ENCODE assay signal across 28 mouse cellular contexts in the genomic region with DNA sequence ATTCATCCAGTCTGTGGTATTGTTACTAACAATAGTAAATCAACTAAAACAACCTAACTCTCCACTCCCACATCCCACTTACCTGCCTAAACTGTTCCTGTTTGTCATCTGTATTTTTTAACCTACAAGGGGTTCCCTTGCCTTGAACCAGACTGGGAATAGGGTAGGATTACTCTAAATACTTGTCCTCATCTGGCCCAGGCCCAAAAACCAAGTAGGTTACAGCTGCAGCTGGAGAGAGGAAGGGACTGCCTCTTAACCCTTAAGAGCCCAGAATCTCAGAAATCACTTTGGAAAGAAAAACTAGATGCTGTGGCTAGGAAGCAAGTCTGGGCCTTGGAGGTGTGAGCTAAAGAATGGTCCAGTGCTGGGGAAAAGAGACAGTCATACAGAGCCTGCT. TPM values are rescaled to one million over a fixed set of nuclear protein-coding genes. Genes with fewer than 3 reads are reported as not detected.
DNase-seq lines count a peak whose midpoint lies in the region; ATAC-seq and TF ChIP-seq lines count a peak whose summit lies in the region.
"Had no signal": no experiment of that assay in that cellular context is flagged by ENCODE, and none has a peak within 500 bp of the region (broad histone marks: within the 10 kb centered on the region; RNA-seq: fewer than 3 reads in every experiment).

No protein-coding gene starts in this region.

- TF ChIP-seq POLR2A in heart, adult 2 months (IDR thresholded peaks at IDR 0.05; ENCODE audit: insufficient read depth, low read depth, low read length) = no peak

- no peak for ATAC-seq in kidney, postnatal 0 days (replicated peaks; ENCODE audit: low FRiP score, low read depth)
- ATAC-seq in lung, embryonic 14.5 days (ENCODE audit: insufficient read depth) = peak; percentile 70; the same call in 1 of the 2 replicates
- ATAC-seq: hindbrain, postnatal 0 days; liver, embryonic 12.5 days had no signal

- no peaks in the 10 kb centered on the region for H3K9me3 ChIP-seq in kidney, postnatal 0 days (replicated peaks; ENCODE audit: low read length)
- H3K9me3 ChIP-seq in lung, embryonic 14.5 days (ENCODE audit: low read depth, low read length) = no peaks in the 10 kb centered on the region
- H3K9me3 ChIP-seq: heart, embryonic 15.5 days; hindbrain, embryonic 10.5 days; limb, embryonic 13.5 days; liver, embryonic 12.5 days had no signal

- H3K36me3 ChIP-seq in heart, adult 2 months (ENCODE audit: control insufficient read depth, insufficient read depth, low read length) = no peaks in the 10 kb centered on the region
- no peaks in the 10 kb centered on the region for H3K36me3 ChIP-seq in kidney, postnatal 0 days (ENCODE audit: insufficient read depth, low read length)
- no peaks in the 10 kb centered on the region for H3K36me3 ChIP-seq in lung, embryonic 14.5 days (ENCODE audit: insufficient read depth)
- H3K36me3 ChIP-seq: heart, embryonic 15.5 days; hindbrain, embryonic 10.5 days; limb, embryonic 13.5 days; liver, embryonic 12.5 days had no signal

- H3K79me2 ChIP-seq in heart, adult 2 months (replicated peaks; ENCODE audit: control insufficient read depth, insufficient read depth, low read length) = no peaks in the 10 kb centered on the region

- no peak for DNase-seq in heart, adult 2 months
- no peak for DNase-seq in heart, postnatal 4 days
- peak; percentile 39 for DNase-seq in kidney, postnatal 0 days (ENCODE audit: low spot score)
- no peak for DNase-seq in kidney, adult 11 months
- DNase-seq in lung, embryonic 14.5 days = peak; percentile 78
- no peak for DNase-seq in lung, postnatal 36 days
- no peak for DNase-seq in urinary bladder, postnatal 14 days (ENCODE audit: low spot score)
- DNase-seq: adrenal gland, postnatal 25 days; cerebellum, adult 11 months; cerebellum, adult 9-11 months; kidney, adult 18-20 months; layer of hippocampus, postnatal 36 days; lung, adult 2 months; right cerebral cortex, postnatal 14 days; spleen, adult 18-20 months had no signal

- peak overlapping the region; percentile 72 for H3K27ac ChIP-seq in heart, adult 2 months
- no peak overlapping the region for H3K27ac ChIP-seq in kidney, postnatal 0 days
- no peak overlapping the region for H3K27ac ChIP-seq in lung, embryonic 14.5 days (ENCODE audit: low read depth)
- peak overlapping the region; percentile 42; the same call in 1 of the 2 replicates for H3K27ac ChIP-seq in brown adipose tissue, adult 24 weeks (replicated peaks; ENCODE audit: low read depth, low read length)
- H3K27ac ChIP-seq: heart, embryonic 15.5 days; hindbrain, embryonic 10.5 days; hindbrain, postnatal 0 days; limb, embryonic 13.5 days; liver, embryonic 12.5 days had no signal

- no peak overlapping the region for H3K4me2 ChIP-seq in kidney, postnatal 0 days (ENCODE audit: low read length)
- H3K4me2 ChIP-seq in lung, embryonic 14.5 days = no peak overlapping the region
- H3K4me2 ChIP-seq: heart, embryonic 15.5 days; limb, embryonic 13.5 days; liver, embryonic 12.5 days; midbrain, embryonic 11.5 days had no signal

- H3K27me3 ChIP-seq in heart, adult 2 months (ENCODE audit: control insufficient read depth, insufficient read depth, low read length) = no peaks in the 10 kb centered on the region; the same call in 1 of the 2 replicates
- H3K27me3 ChIP-seq in kidney, postnatal 0 days (ENCODE audit: insufficient read depth, low read length) = no peaks in the 10 kb centered on the region
- no peaks in the 10 kb centered on the region for H3K27me3 ChIP-seq in lung, embryonic 14.5 days (ENCODE audit: insufficient read depth, low read length)
- H3K27me3 ChIP-seq: heart, embryonic 15.5 days had no signal

- H3K9ac ChIP-seq in heart, adult 2 months (ENCODE audit: low read depth, low read length) = no peak overlapping the region
- no peak overlapping the region for H3K9ac ChIP-seq in kidney, postnatal 0 days (ENCODE audit: low read depth, low read length)
- no peak overlapping the region for H3K9ac ChIP-seq in lung, embryonic 14.5 days
- H3K9ac ChIP-seq: heart, embryonic 15.5 days; limb, embryonic 13.5 days; liver, embryonic 12.5 days had no signal

- TF ChIP-seq EP300 in heart, adult 2 months (IDR thresholded peaks at IDR 0.05; ENCODE audit: insufficient read depth, low read depth, low read length) = no peak

- peaks cover 2% of the 10 kb centered on the region; the same call in 1 of the 2 replicates for H3K4me1 ChIP-seq in heart, adult 2 months (ENCODE audit: control insufficient read depth, insufficient read depth, low read length)
- H3K4me1 ChIP-seq in kidney, postnatal 0 days (replicated peaks; ENCODE audit: insufficient read depth, low read length) = no peaks in the 10 kb centered on the region
- no peaks in the 10 kb centered on the region for H3K4me1 ChIP-seq in lung, embryonic 14.5 days (ENCODE audit: insufficient read depth)
- H3K4me1 ChIP-seq in brown adipose tissue, adult 24 weeks (ENCODE audit: control insufficient read depth, insufficient read depth, insufficient read length, low read length) = peaks cover 4% of the 10 kb centered on the region
- H3K4me1 ChIP-seq: heart, embryonic 15.5 days; liver, embryonic 12.5 days had no signal

- H3K4me3 ChIP-seq in heart, adult 2 months = no peak overlapping the region
- H3K4me3 ChIP-seq in kidney, postnatal 0 days (replicated peaks; ENCODE audit: low read depth, low read length) = no peak overlapping the region
- H3K4me3 ChIP-seq in lung, embryonic 14.5 days (ENCODE audit: low read depth, low read length) = no peak overlapping the region
- no peak overlapping the region for H3K4me3 ChIP-seq in brown adipose tissue, adult 24 weeks (ENCODE audit: insufficient read depth, low read depth, low read length)
- H3K4me3 ChIP-seq: heart, embryonic 15.5 days; hindbrain, embryonic 10.5 days; limb, embryonic 13.5 days; liver, embryonic 12.5 days had no signal

- intact Hi-C loops in heart, adult 2 months (cut with DNase I) = no loop called here

- TF ChIP-seq CTCF in heart, adult 2 months (IDR thresholded peaks at IDR 0.05) = no peak
- no peak for TF ChIP-seq CTCF in kidney, postnatal 0 days (IDR thresholded peaks at IDR 0.05; ENCODE audit: low read depth)
- no peak for TF ChIP-seq CTCF in lung, embryonic 14.5 days (IDR thresholded peaks at IDR 0.05; ENCODE audit: low read depth)

RNA-seq across cellular contexts. Expression of gene Chrm1, which starts 7.8 kb away (rescaled TPM):
- total RNA-seq in heart, adult 2 months (2021) = not detected
- 0.09 and 0.21 TPM in 2 replicates for polyA plus RNA-seq in heart, adult 2 months (2012; rRNA removed)
- not detected for total RNA-seq in heart, postnatal 4 days (2021)
- polyA plus RNA-seq in kidney, postnatal 0 days (2015; fragmentation: Nextera tagmentation; extraction: Ambion mirVana) = 0.17 and 0.18 TPM in 2 replicates
- polyA plus RNA-seq in lung, embryonic 14.5 days (2014; fragmentation: Nextera tagmentation; extraction: Ambion mirVana) = 0.05 and 0.08 TPM in 2 replicates
- polyA plus RNA-seq in brown adipose tissue, adult 24 weeks (2012; ENCODE audit: insufficient read depth, insufficient read length, missing spikeins) = not detected in 2 replicates
- total RNA-seq: common myeloid progenitor, adult 5-6 weeks; gastrocnemius, adult 8-10 months; neutrophil, adult 5-6 weeks had no signal
- polyA plus RNA-seq: liver, embryonic 12.5 days had no signal

RNA-seq across cellular contexts. Expression of gene Slc22a6, which starts 38.0 kb away (rescaled TPM):
- total RNA-seq in heart, adult 2 months (2021) = not detected
- not detected in 2 replicates for polyA plus RNA-seq in heart, adult 2 months (2012; rRNA removed)
- not detected for total RNA-seq in heart, postnatal 4 days (2021)
- 73.8 and 93.1 TPM in 2 replicates for polyA plus RNA-seq in kidney, postnatal 0 days (2015; fragmentation: Nextera tagmentation; extraction: Ambion mirVana)
- not detected in 2 replicates for polyA plus RNA-seq in lung, embryonic 14.5 days (2014; fragmentation: Nextera tagmentation; extraction: Ambion mirVana)
- polyA plus RNA-seq in brown adipose tissue, adult 24 weeks (2012; ENCODE audit: insufficient read depth, insufficient read length, missing spikeins) = not detected in 2 replicates
- total RNA-seq: adrenal gland, postnatal 25 days; common myeloid progenitor, adult 5-6 weeks; ES-E14; gastrocnemius, adult 8-10 months; neutrophil, adult 5-6 weeks had no signal
- polyA plus RNA-seq: gonadal fat pad, adult 2 months; heart, embryonic 15.5 days; limb, embryonic 13.5 days; liver, embryonic 12.5 days; lung, adult 2 months; thymus, postnatal 0 days had no signal

Comparison
In these comparisons a context has a peak if more than half of its experiments do, and no peak if none do; other contexts are left out.
1. DNase-seq: peak in kidney, postnatal 0 days (single experiment) and lung, embryonic 14.5 days (single experiment); none in heart, adult 2 months (0 of 2), heart, postnatal 4 days (single experiment), kidney, adult 11 months (single experiment), lung, postnatal 36 days (single experiment) and urinary bladder, postnatal 14 days (single experiment).
2. H3K27ac ChIP-seq: peak in heart, adult 2 months (single experiment) and brown adipose tissue, adult 24 weeks (single experiment); none in kidney, postnatal 0 days (single experiment) and lung, embryonic 14.5 days (single experiment).
3. RNA of gene Slc22a6, which starts 38.0 kb away (polyA plus RNA-seq): 73.8 to 93.1 TPM in kidney, postnatal 0 days; not detected in heart, adult 2 months, not detected in lung, embryonic 14.5 days and not detected in brown adipose tissue, adult 24 weeks; every median in the first group is over 10 times any median in the second.